Mouse (Mus musculus) neural tube, embryonic 12.5 days (tissue): ENCODE measurements around the gene Myrip. TPM values are rescaled to one million over a fixed set of nuclear protein-coding genes. Genes with fewer than 3 reads are reported as not detected.
A peak's percentile ranks its signal among the peaks of the same experiment; 100 is the strongest.
"Not testable (repeated sequence)": the region's sequence is repeated elsewhere in the genome, so short reads cannot be mapped to it uniquely, and the experiment has no call there.

Experiments
- ATAC-seq: fragments of 200-750 bp; cut with Nextera tagmentation; 2 replicates; pipeline ENCODE4 v1.8.0; 2017; ENCODE audit warnings: low read depth, mild to moderate bottlenecking, moderate TSS enrichment, moderate library complexity; ENCODE audit not compliant: low FRiP score
- H3K27ac ChIP-seq: fragments of 300-500 bp; sonication (generic); 2 replicates; pipeline ENCODE4 v1.5.1; 2016
- H3K27me3 ChIP-seq: fragments of 300-500 bp; sonication (generic); replicated peaks from 2 replicates; pipeline ENCODE4 v1.6.1; 2016; ENCODE audit warnings: mild to moderate bottlenecking
- H3K36me3 ChIP-seq: fragments of 300-500 bp; sonication (generic); 2 replicates; pipeline ENCODE4 v1.6.1; 2016; ENCODE audit warnings: mild to moderate bottlenecking
- H3K4me1 ChIP-seq: fragments of 300-500 bp; sonication (generic); 2 replicates; pipeline ENCODE4 v1.6.1; 2016
- H3K4me2 ChIP-seq: fragments of 300-500 bp; sonication (generic); replicated peaks from 2 replicates; pipeline ENCODE4 v1.6.1; 2016; ENCODE audit warnings: mild to moderate bottlenecking
- H3K4me3 ChIP-seq: fragments of 300-500 bp; sonication (generic); 2 replicates; pipeline ENCODE4 v1.5.1; 2016
- H3K9ac ChIP-seq: fragments of 300-500 bp; sonication (generic); 2 replicates; pipeline ENCODE4 v1.6.1; 2016; ENCODE audit warnings: mild to moderate bottlenecking
- H3K9me3 ChIP-seq: fragments of 300-500 bp; sonication (generic); 2 replicates; pipeline ENCODE4 v1.6.1; 2016; ENCODE audit warnings: mild to moderate bottlenecking
- WGBS: fragments of 180-500 bp; shearing (Covaris S2); methylation state at CpG from one replicate; pipeline ENCODE4 v1.1.7; 2016; 5-methylcytosine and 5-hydroxymethylcytosine counted together
- polyA plus RNA-seq: library from polyadenylated mRNA; unstranded; fragments of >200 nt; fragmentation: Nextera tagmentation; extraction: Ambion mirVana; gene quantifications from 2 replicates; pipeline ENCODE4 v1.2.1, GENCODE M21; 2016

Myrip gene
- polyA plus RNA-seq, 1 experiment from 2014 or later, result 2.3 TPM

- Histone ChIP-seq H3K9me3 (no peaks in the 10 kb centered on the region), H3K27me3 (peaks cover 28% of the 10 kb centered on the region), H3K4me3 (no peak overlapping the region), H3K27ac (no peak overlapping the region), H3K4me2 (no peak overlapping the region), H3K4me1 (peaks cover 10% of the 10 kb centered on the region), H3K9ac (no peak overlapping the region), H3K36me3 (no peaks in the 10 kb centered on the region)
- no peak for ATAC-seq
- WGBS, result 53% methylated on average over 2 of the region's 2 CpGs
Measured at GRCm38 (mm10) chr9:120299429-120299828, 1.9 kb upstream of the Myrip start.

GRCm38 (mm10) chr9:120302980-120303452 lies 1.7 kb downstream of the Myrip start:
- Histone ChIP-seq H3K4me1 (peaks cover 15% of the 10 kb centered on the region), H3K4me2 (peak overlapping the region; percentile 96), H3K4me3 (peak overlapping the region; percentile 63), H3K36me3 (no peaks in the 10 kb centered on the region), H3K27ac (no peak overlapping the region), H3K9me3 (no peaks in the 10 kb centered on the region), H3K9ac (peak overlapping the region; percentile 49; the same call in 1 of the 2 replicates), H3K27me3 (peaks cover 59% of the 10 kb centered on the region)
- WGBS, result 8% methylated on average over 19 of the region's 19 CpGs
- peak; percentile 37; the same call in 1 of the 2 replicates for ATAC-seq

- Histone ChIP-seq H3K4me2 (peak overlapping the region; percentile 96), H3K27me3 (peaks cover 59% of the 10 kb centered on the region), H3K27ac (0 out of 2 replicates have a peak overlapping the region, but pooled peaks have one; percentile 15), H3K4me1 (peaks cover 15% of the 10 kb centered on the region), H3K4me3 (peak overlapping the region; percentile 63), H3K9me3 (no peaks in the 10 kb centered on the region), H3K36me3 (no peaks in the 10 kb centered on the region), H3K9ac (peak overlapping the region; percentile 49)
- peak; percentile 75 for ATAC-seq
- WGBS, result under 1% methylated on average over 80 of the region's 103 CpGs
Measured at GRCm38 (mm10) chr9:120303453-120304299, 2.4 kb downstream of the Myrip start.

- Histone ChIP-seq H3K4me2 (peak overlapping the region; percentile 96), H3K9ac (peak overlapping the region; percentile 49), H3K9me3 (no peaks in the 10 kb centered on the region), H3K36me3 (no peaks in the 10 kb centered on the region), H3K4me3 (peak overlapping the region; percentile 63), H3K27ac (no peak overlapping the region), H3K4me1 (peaks cover 15% of the 10 kb centered on the region), H3K27me3 (peaks cover 59% of the 10 kb centered on the region)
- 3% methylated on average over 54 of the region's 54 CpGs for WGBS
- peak; percentile 30; the same call in 1 of the 2 replicates for ATAC-seq
Measured at GRCm38 (mm10) chr9:120304300-120305137, 3.2 kb downstream of the Myrip start.

GRCm38 (mm10) chr9:120315171-120315570 lies 13.9 kb downstream of the Myrip start:
- Histone ChIP-seq H3K36me3 (no peaks in the 10 kb centered on the region), H3K27ac (no peak overlapping the region), H3K4me3 (no peak overlapping the region), H3K27me3 (0 out of 2 replicates have a peak, but pooled peaks cover 2% of the 10 kb centered on the region), H3K9me3 (no peaks in the 10 kb centered on the region), H3K4me2 (no peak overlapping the region), H3K4me1 (no peaks in the 10 kb centered on the region), H3K9ac (no peak overlapping the region)
- ATAC-seq, result no peak
- 69% methylated on average over 3 of the region's 3 CpGs for WGBS

GRCm38 (mm10) chr9:120319099-120319498 lies 17.8 kb downstream of the Myrip start:
- H3K4me1 ChIP-seq, result no peaks in the 10 kb centered on the region
- no peak overlapping the region for H3K4me3 ChIP-seq
- H3K27ac ChIP-seq, result no peak overlapping the region
- H3K36me3 ChIP-seq, result no peaks in the 10 kb centered on the region
- 84% methylated on average over 9 of the region's 9 CpGs for WGBS
- H3K4me2 ChIP-seq, result no peak overlapping the region
- no peaks in the 10 kb centered on the region for H3K27me3 ChIP-seq
- no peaks in the 10 kb centered on the region for H3K9me3 ChIP-seq
- no peak overlapping the region for H3K9ac ChIP-seq
- ATAC-seq, result no peak

GRCm38 (mm10) chr9:120320573-120320972 lies 19.3 kb downstream of the Myrip start:
- Histone ChIP-seq H3K27ac (no peak overlapping the region), H3K4me2 (no peak overlapping the region), H3K27me3 (no peaks in the 10 kb centered on the region), H3K36me3 (no peaks in the 10 kb centered on the region), H3K4me3 (no peak overlapping the region), H3K4me1 (no peaks in the 10 kb centered on the region), H3K9me3 (no peaks in the 10 kb centered on the region), H3K9ac (no peak overlapping the region)
- ATAC-seq, result no peak
- 92% methylated on average over 2 of the region's 2 CpGs for WGBS

- Histone ChIP-seq H3K9me3 (peaks cover 8% of the 10 kb centered on the region; the same call in 1 of the 2 replicates), H3K27ac (no peak overlapping the region), H3K9ac (no peak overlapping the region), H3K4me3 (no peak overlapping the region), H3K27me3 (no peaks in the 10 kb centered on the region), H3K4me2 (no peak overlapping the region), H3K36me3 (no peaks in the 10 kb centered on the region), H3K4me1 (no peaks in the 10 kb centered on the region)
- no peak for ATAC-seq
- WGBS, result 84% methylated on average over 15 of the region's 15 CpGs
Measured at GRCm38 (mm10) chr9:120322702-120323426, 21.6 kb downstream of the Myrip start.

GRCm38 (mm10) chr9:120331048-120331447 lies 29.7 kb downstream of the Myrip start:
- H3K27ac ChIP-seq, H3K27me3 ChIP-seq, H3K4me1 ChIP-seq, H3K9ac ChIP-seq, ATAC-seq, H3K4me3 ChIP-seq, H3K9me3 ChIP-seq, H3K36me3 ChIP-seq, H3K4me2 ChIP-seq: not testable (repeated sequence)
- WGBS, result 87% methylated on average over 3 of the region's 3 CpGs

- Histone ChIP-seq H3K27ac (no peak overlapping the region), H3K9ac (no peak overlapping the region), H3K9me3 (no peaks in the 10 kb centered on the region), H3K36me3 (no peaks in the 10 kb centered on the region), H3K4me3 (no peak overlapping the region), H3K27me3 (no peaks in the 10 kb centered on the region), H3K4me2 (no peak overlapping the region), H3K4me1 (peaks cover under 1% of the 10 kb centered on the region; the same call in 1 of the 2 replicates)
- WGBS, result 28% methylated on average over 4 of the region's 4 CpGs
- no peak for ATAC-seq
Measured at GRCm38 (mm10) chr9:120338172-120338571, 36.9 kb downstream of the Myrip start.

GRCm38 (mm10) chr9:120339975-120340695 lies 38.8 kb downstream of the Myrip start:
- no peaks in the 10 kb centered on the region for H3K27me3 ChIP-seq
- H3K4me3 ChIP-seq, result no peak overlapping the region
- peaks cover 9% of the 10 kb centered on the region for H3K4me1 ChIP-seq
- no peaks in the 10 kb centered on the region for H3K9me3 ChIP-seq
- no peak overlapping the region for H3K27ac ChIP-seq
- no peak overlapping the region for H3K4me2 ChIP-seq
- 76% methylated on average over 10 of the region's 10 CpGs for WGBS
- H3K9ac ChIP-seq, result no peak overlapping the region
- H3K36me3 ChIP-seq, result no peaks in the 10 kb centered on the region
- ATAC-seq, result no peak
